Comparison of ENCODE assay signal across 24 mouse cellular contexts in genomic region chr4:109953509-109953908, GRCm38 (mm10). TPM values are rescaled to one million over a fixed set of nuclear protein-coding genes. Genes with fewer than 3 reads are reported as not detected.
DNase-seq lines count a peak whose midpoint lies in the region; ATAC-seq and TF ChIP-seq lines count a peak whose summit lies in the region.
"Had no signal": no experiment of that assay in that cellular context is flagged by ENCODE, and none has a peak within 500 bp of the region (broad histone marks: within the 10 kb centered on the region; RNA-seq: fewer than 3 reads in every experiment).

No protein-coding gene starts in this region.

- H3K27ac ChIP-seq in bone marrow macrophage, adult 2 months (ENCODE audit: insufficient read depth, low read depth, low read length), result peak overlapping the region; percentile 24; the same call in 1 of the 2 replicates
- H3K27ac ChIP-seq in midbrain, embryonic 11.5 days (ENCODE audit: low read depth, low read length), result no peak overlapping the region

- no peak overlapping the region for H3K4me3 ChIP-seq in bone marrow macrophage, adult 2 months (ENCODE audit: insufficient read depth, low read length)
- H3K4me3 ChIP-seq in midbrain, embryonic 11.5 days (ENCODE audit: low read depth, low read length), result no peak overlapping the region

- no peak for DNase-seq in adrenal gland, postnatal 4 days (ENCODE audit: low spot score in 2 of 2)
- no peak for DNase-seq in thymus, postnatal 25 days
- no peak for DNase-seq in spleen, postnatal 36 days (ENCODE audit: low spot score in 2 of 2)
- DNase-seq in midbrain, embryonic 11.5 days (ENCODE audit: low spot score, missing footprints), result no peak
- DNase-seq: adrenal gland, adult 2 months; adrenal gland, adult 8-10 months; adrenal gland, postnatal 10 days; adrenal gland, postnatal 14 days; adrenal gland, postnatal 25 days; adrenal gland, postnatal 36 days; B cell, adult 2 months; cerebellum, adult 11 months; cerebellum, adult 11-12 months; cerebellum, adult 18-20 months; cerebellum, adult 2 months had no signal

- 93% methylated on average over 1 of the region's 1 CpGs for WGBS in midbrain, embryonic 11.5 days

- no peak for TF ChIP-seq POLR2A in bone marrow macrophage, adult 2 months (IDR thresholded peaks at IDR 0.05; ENCODE audit: borderline replicate concordance, low read depth, low read length)

- no peaks in the 10 kb centered on the region for H3K36me3 ChIP-seq in midbrain, embryonic 11.5 days (ENCODE audit: control insufficient read depth, insufficient read depth, low read length)

- H3K4me1 ChIP-seq in bone marrow macrophage, adult 2 months (ENCODE audit: control insufficient read depth, insufficient read depth, low read length), result peaks cover 21% of the 10 kb centered on the region
- H3K4me1 ChIP-seq in midbrain, embryonic 11.5 days (ENCODE audit: control insufficient read depth, insufficient read depth, low read length), result no peaks in the 10 kb centered on the region

- H3K27me3 ChIP-seq in midbrain, embryonic 11.5 days (ENCODE audit: control insufficient read depth, insufficient read depth, low read length), result no peaks in the 10 kb centered on the region
- H3K27me3 ChIP-seq: CH12.LX, Patski had no signal

- H3K4me2 ChIP-seq in midbrain, embryonic 11.5 days, result no peak overlapping the region

- ATAC-seq in granulocyte monocyte progenitor cell, adult 5-6 weeks (replicated peaks; ENCODE audit: poor library complexity, severe bottlenecking), result peak; percentile 89
- ATAC-seq in megakaryocyte, adult 5-6 weeks (ENCODE audit: poor library complexity, severe bottlenecking), result peak; percentile 62; the same call in 1 of the 2 replicates
- peak; percentile 67 for ATAC-seq in megakaryocyte progenitor cell, adult 5-6 weeks (replicated peaks; ENCODE audit: poor library complexity)
- no peak for ATAC-seq in midbrain, embryonic 11.5 days (ENCODE audit: low FRiP score)
- ATAC-seq: activated CD4-positive, CD25-positive, alpha-beta regulatory T cell, adult 4 months; CD4-positive, CD25-positive, alpha-beta regulatory T cell, adult 4 months; Patski had no signal

- no peaks in the 10 kb centered on the region for H3K9me3 ChIP-seq in midbrain, embryonic 11.5 days (ENCODE audit: control insufficient read depth, low read length)
- H3K9me3 ChIP-seq: G1E had no signal

- H3K9ac ChIP-seq in midbrain, embryonic 11.5 days (ENCODE audit: low read length), result no peak overlapping the region

- TF ChIP-seq CTCF in bone marrow macrophage, adult 2 months (IDR thresholded peaks at IDR 0.05; ENCODE audit: low read depth, low read length), result no peak

RNA-seq across cellular contexts. Expression of gene Dmrta2, which starts 24.3 kb away (rescaled TPM):
- 0.19 TPM in 1 of 2 replicates, not detected in the other for polyA plus RNA-seq in bone marrow macrophage, adult 2 months (2012; ENCODE audit: insufficient read depth, insufficient read length, missing spikeins)
- not detected in 2 replicates for total RNA-seq in granulocyte monocyte progenitor cell, adult 5-6 weeks (2014; fragmentation: Nextera tagmentation)
- total RNA-seq in granulocyte monocyte progenitor cell, adult 5-6 weeks (2017), result not detected in 2 replicates
- total RNA-seq in megakaryocyte, adult 5-6 weeks (2015), result 0.14 TPM in 1 of 2 replicates, not detected in the other
- total RNA-seq in megakaryocyte, adult 5-6 weeks (2017), result not detected in 2 replicates
- total RNA-seq in megakaryocyte progenitor cell, adult 5-6 weeks (2015), result not detected in 2 replicates
- total RNA-seq in megakaryocyte progenitor cell, adult 5-6 weeks (2017), result not detected in 2 replicates
- under 1 TPM; 0.37 to 0.62 TPM for total RNA-seq in adrenal gland, postnatal 4 days (2021)
- polyA plus RNA-seq in midbrain, embryonic 11.5 days (2014; fragmentation: Nextera tagmentation; extraction: Ambion mirVana), result 2.9 and 4.4 TPM in 2 replicates
- total RNA-seq: adrenal gland, adult 2 months had no signal
- polyA plus RNA-seq: activated CD4-positive, CD25-positive, alpha-beta regulatory T cell, adult 4 months; CD4-positive, CD25-positive, alpha-beta regulatory T cell, adult 4 months had no signal
